Mouse (Mus musculus) adrenal gland, adult 2 months (tissue): ENCODE measurements at regions not wholly inside any gene's neighbourhood (a gene's known extent, or its start where the extent isn't known, plus 50 kb on each side); places are given as distances from the start of the nearest gene placed in this dataset.

Source experiments
- DNase-seq: peaks from one replicate; pipeline ENCODE4 v3.0.0; 2021

- no peak for DNase-seq
These were observed 246.0 kb upstream of the Trib2 start for GRCm38 (mm10) chr12:16062689-16063088.

- DNase-seq = peak; percentile 45
These were observed 243.7 kb upstream of the Trib2 start for GRCm38 (mm10) chr12:16060461-16060860.

- no peak for DNase-seq
These were observed 241.5 kb upstream of the Trib2 start for GRCm38 (mm10) chr12:16058255-16058654.

- DNase-seq = no peak
These were observed 240.1 kb upstream of the Trib2 start for GRCm38 (mm10) chr12:16056831-16057230.

GRCm38 (mm10) chr12:16056216-16056615, 239.5 kb upstream of the Trib2 start:
- DNase-seq = no peak

GRCm38 (mm10) chr12:16054591-16054990, 237.9 kb upstream of the Trib2 start:
- no peak for DNase-seq

- DNase-seq = peak; percentile 41
These were observed 237.0 kb upstream of the Trib2 start for GRCm38 (mm10) chr12:16053735-16054134.

GRCm38 (mm10) chr12:16052998-16053397, 236.3 kb upstream of the Trib2 start:
- peak; percentile 11 for DNase-seq

- no peak for DNase-seq
These were observed 235.6 kb upstream of the Trib2 start for GRCm38 (mm10) chr12:16052353-16052752.

- DNase-seq = no peak
These were observed 234.7 kb upstream of the Trib2 start for GRCm38 (mm10) chr12:16051439-16051838.

GRCm38 (mm10) chr12:16049545-16049944, 232.8 kb upstream of the Trib2 start:
- no peak for DNase-seq

GRCm38 (mm10) chr12:16046643-16047042, 229.9 kb upstream of the Trib2 start:
- no peak for DNase-seq

GRCm38 (mm10) chr12:16045791-16046494, 229.2 kb upstream of the Trib2 start:
- DNase-seq = no peak

- no peak for DNase-seq
These were observed 226.9 kb upstream of the Trib2 start for GRCm38 (mm10) chr12:16043466-16044214.

- no peak for DNase-seq
These were observed 225.6 kb upstream of the Trib2 start for GRCm38 (mm10) chr12:16042362-16042761.

GRCm38 (mm10) chr12:16041129-16041528, 224.4 kb upstream of the Trib2 start:
- no peak for DNase-seq

- no peak for DNase-seq
These were observed 218.8 kb upstream of the Trib2 start for GRCm38 (mm10) chr12:16035551-16035950.

- no peak for DNase-seq
These were observed 218.2 kb upstream of the Trib2 start for GRCm38 (mm10) chr12:16034691-16035515.

- no peak for DNase-seq
These were observed 209.9 kb upstream of the Trib2 start for GRCm38 (mm10) chr12:16026654-16027053.

- no peak for DNase-seq
These were observed 206.6 kb upstream of the Trib2 start for GRCm38 (mm10) chr12:16023273-16023672.

- no peak for DNase-seq
These were observed 204.6 kb upstream of the Trib2 start for GRCm38 (mm10) chr12:16021202-16021821.

GRCm38 (mm10) chr12:16018237-16018636, 201.5 kb upstream of the Trib2 start:
- no peak for DNase-seq
